Comparison of ENCODE assay signal across 21 mouse cellular contexts in the genomic region with DNA sequence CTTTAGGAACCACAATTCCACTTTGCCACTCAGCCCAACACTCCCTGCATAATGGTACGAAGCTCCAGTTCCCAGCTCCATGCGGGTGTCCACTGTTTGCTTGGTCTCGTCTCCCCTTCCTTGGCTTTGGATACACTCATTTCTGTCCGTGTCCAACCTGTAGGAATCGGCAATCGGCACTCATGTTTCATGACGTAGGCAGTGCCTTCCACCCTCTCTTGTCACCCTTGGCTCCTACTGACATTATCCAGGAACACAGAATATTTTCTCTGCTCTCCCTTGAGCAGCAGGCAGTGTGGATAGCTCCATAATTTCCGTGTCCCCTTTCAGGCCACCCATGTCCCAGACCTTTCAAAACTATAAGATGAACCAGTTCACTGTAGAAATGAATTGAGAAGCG.
DNase-seq lines count a peak whose midpoint lies in the region; ATAC-seq and TF ChIP-seq lines count a peak whose summit lies in the region.
"Had no signal": no experiment of that assay in that cellular context is flagged by ENCODE, and none has a peak within 500 bp of the region (broad histone marks: within the 10 kb centered on the region; RNA-seq: fewer than 3 reads in every experiment).

No protein-coding gene starts in this region.

- peaks cover 47% of the 10 kb centered on the region for H3K4me1 ChIP-seq in forebrain, embryonic 15.5 days
- peaks cover 21% of the 10 kb centered on the region for H3K4me1 ChIP-seq in forebrain, embryonic 12.5 days
- peaks cover 38 to 49% of the 10 kb centered on the region in 2 experiments for H3K4me1 ChIP-seq in heart, embryonic 14.5 days (ENCODE audit: control insufficient read depth in 2 of 2, insufficient read depth in 2 of 2, low read length in 2 of 2)
- H3K4me1 ChIP-seq in heart, embryonic 11.5 days (ENCODE audit: control insufficient read depth, insufficient read depth, low read length) = peaks cover 30% of the 10 kb centered on the region
- peaks cover 16% of the 10 kb centered on the region for H3K4me1 ChIP-seq in midbrain, embryonic 16.5 days (ENCODE audit: control insufficient read depth, insufficient read depth, low read length)
- peaks cover 19% of the 10 kb centered on the region; the same call in 1 of the 2 replicates for H3K4me1 ChIP-seq in midbrain, embryonic 14.5 days (ENCODE audit: control insufficient read depth, insufficient read depth, low read length)
- H3K4me1 ChIP-seq in neural tube, embryonic 15.5 days = peaks cover 27% of the 10 kb centered on the region
- no peaks in the 10 kb centered on the region for H3K4me1 ChIP-seq in lung, adult 2 months (ENCODE audit: control insufficient read depth, insufficient read depth, low read length)
- H3K4me1 ChIP-seq: stomach, embryonic 15.5 days had no signal

- peak overlapping the region; percentile 60; the same call in 1 of the 2 replicates for H3K27ac ChIP-seq in forebrain, embryonic 15.5 days (replicated peaks)
- H3K27ac ChIP-seq in forebrain, embryonic 12.5 days = no peak overlapping the region
- H3K27ac ChIP-seq in heart, embryonic 14.5 days (replicated peaks in 1 of 2; ENCODE audit: control insufficient read depth in 1 of 2, insufficient read depth in 1 of 2, low read depth in 2 of 2, low read length in 2 of 2) = peak overlapping the region; percentile 57 to 87; a peak in 3 of 4 replicates
- no peak overlapping the region for H3K27ac ChIP-seq in heart, embryonic 11.5 days (ENCODE audit: low read depth, low read length)
- H3K27ac ChIP-seq in midbrain, embryonic 16.5 days (ENCODE audit: low read length) = peak overlapping the region; percentile 75; the same call in 1 of the 2 replicates
- H3K27ac ChIP-seq in midbrain, embryonic 14.5 days (replicated peaks; ENCODE audit: low read depth, low read length) = no peak overlapping the region
- peak overlapping the region; percentile 58; the same call in 1 of the 2 replicates for H3K27ac ChIP-seq in neural tube, embryonic 15.5 days (replicated peaks)
- H3K27ac ChIP-seq: stomach, embryonic 15.5 days had no signal

- no peaks in the 10 kb centered on the region for H3K27me3 ChIP-seq in forebrain, embryonic 15.5 days
- no peaks in the 10 kb centered on the region for H3K27me3 ChIP-seq in forebrain, embryonic 12.5 days
- H3K27me3 ChIP-seq in heart, embryonic 14.5 days (ENCODE audit: control insufficient read depth, insufficient read depth, low read length) = no peaks in the 10 kb centered on the region
- no peaks in the 10 kb centered on the region for H3K27me3 ChIP-seq in heart, embryonic 11.5 days (ENCODE audit: control insufficient read depth, insufficient read depth, low read length)
- H3K27me3 ChIP-seq in midbrain, embryonic 16.5 days (ENCODE audit: control insufficient read depth, insufficient read depth, low read depth, low read length) = no peaks in the 10 kb centered on the region
- no peaks in the 10 kb centered on the region for H3K27me3 ChIP-seq in midbrain, embryonic 14.5 days (ENCODE audit: control insufficient read depth, insufficient read depth, low read length)
- no peaks in the 10 kb centered on the region for H3K27me3 ChIP-seq in neural tube, embryonic 15.5 days (replicated peaks)
- H3K27me3 ChIP-seq: Patski; stomach, embryonic 15.5 days had no signal

- DNase-seq in midbrain, embryonic 14.5 days = no peak
- DNase-seq in lung, adult 2 months = no peak
- DNase-seq: adrenal gland, postnatal 14 days; cerebellum, adult 9-11 months; kidney, adult 8-10 months; kidney, postnatal 14 days; left cerebral cortex, postnatal 4 days; liver; lung, postnatal 10 days; retina, postnatal 1 day; thymus, adult 2 months had no signal

- no peak for ATAC-seq in forebrain, embryonic 15.5 days (replicated peaks)
- no peak for ATAC-seq in forebrain, embryonic 12.5 days (ENCODE audit: low FRiP score)
- ATAC-seq in heart, embryonic 14.5 days (ENCODE audit: insufficient number of reproducible peaks, insufficient read depth, low FRiP score, low read depth) = no peak
- no peak for ATAC-seq in heart, embryonic 11.5 days (replicated peaks; ENCODE audit: insufficient number of reproducible peaks, low FRiP score, low TSS enrichment)
- ATAC-seq in midbrain, embryonic 16.5 days = no peak
- no peak for ATAC-seq in midbrain, embryonic 14.5 days (ENCODE audit: low FRiP score, low TSS enrichment)
- ATAC-seq in neural tube, embryonic 15.5 days (ENCODE audit: low FRiP score) = no peak
- ATAC-seq: CD4-positive, CD25-positive, alpha-beta regulatory T cell, adult 4 months; Patski had no signal

- TF ChIP-seq POLR2A in lung, adult 2 months (IDR thresholded peaks at IDR 0.05; ENCODE audit: borderline replicate concordance, extremely low read depth, low read depth, low read length) = no peak

- no peak overlapping the region for H3K9ac ChIP-seq in forebrain, embryonic 15.5 days (replicated peaks)
- no peak overlapping the region for H3K9ac ChIP-seq in forebrain, embryonic 12.5 days
- H3K9ac ChIP-seq in heart, embryonic 14.5 days (ENCODE audit: low read length) = no peak overlapping the region
- H3K9ac ChIP-seq in heart, embryonic 11.5 days (ENCODE audit: low read depth, low read length) = no peak overlapping the region
- H3K9ac ChIP-seq in midbrain, embryonic 16.5 days (ENCODE audit: low read depth, low read length) = no peak overlapping the region
- H3K9ac ChIP-seq in midbrain, embryonic 14.5 days (replicated peaks; ENCODE audit: low read length) = no peak overlapping the region
- no peak overlapping the region for H3K9ac ChIP-seq in neural tube, embryonic 15.5 days (replicated peaks)
- H3K9ac ChIP-seq: stomach, embryonic 15.5 days had no signal

- no peak for TF ChIP-seq CTCF in lung, adult 2 months (IDR thresholded peaks at IDR 0.05; ENCODE audit: insufficient read depth, low read length)

- WGBS in forebrain, embryonic 15.5 days = 57% methylated on average over 9 of the region's 9 CpGs
- 67% methylated on average over 9 of the region's 9 CpGs for WGBS in forebrain, embryonic 12.5 days
- WGBS in heart, embryonic 14.5 days = 39% methylated on average over 9 of the region's 9 CpGs
- 54% methylated on average over 9 of the region's 9 CpGs for WGBS in heart, embryonic 11.5 days (ENCODE audit: insufficient replicate concordance)
- 60% methylated on average over 9 of the region's 9 CpGs for WGBS in midbrain, embryonic 16.5 days
- WGBS in midbrain, embryonic 14.5 days = 60% methylated on average over 9 of the region's 9 CpGs
- WGBS in neural tube, embryonic 15.5 days = 63% methylated on average over 9 of the region's 9 CpGs
- WGBS in lung, adult 2 months = 89% methylated on average over 9 of the region's 9 CpGs

- H3K9me3 ChIP-seq in forebrain, embryonic 15.5 days = no peaks in the 10 kb centered on the region
- H3K9me3 ChIP-seq in forebrain, embryonic 12.5 days = no peaks in the 10 kb centered on the region
- no peaks in the 10 kb centered on the region for H3K9me3 ChIP-seq in heart, embryonic 14.5 days (ENCODE audit: control insufficient read depth, low read length)
- no peaks in the 10 kb centered on the region for H3K9me3 ChIP-seq in heart, embryonic 11.5 days (replicated peaks; ENCODE audit: control insufficient read depth, low read length)
- no peaks in the 10 kb centered on the region for H3K9me3 ChIP-seq in midbrain, embryonic 16.5 days (replicated peaks; ENCODE audit: control insufficient read depth, low read length, poor library complexity, severe bottlenecking)
- no peaks in the 10 kb centered on the region for H3K9me3 ChIP-seq in midbrain, embryonic 14.5 days (ENCODE audit: control insufficient read depth, low read length)
- no peaks in the 10 kb centered on the region for H3K9me3 ChIP-seq in neural tube, embryonic 15.5 days (replicated peaks)
- H3K9me3 ChIP-seq: stomach, embryonic 15.5 days had no signal

- no peaks in the 10 kb centered on the region for H3K36me3 ChIP-seq in forebrain, embryonic 15.5 days
- no peaks in the 10 kb centered on the region for H3K36me3 ChIP-seq in forebrain, embryonic 12.5 days (replicated peaks)
- H3K36me3 ChIP-seq in heart, embryonic 14.5 days (ENCODE audit: control insufficient read depth, insufficient read depth, low read length) = no peaks in the 10 kb centered on the region
- H3K36me3 ChIP-seq in heart, embryonic 11.5 days (ENCODE audit: control insufficient read depth, insufficient read depth, low read length) = no peaks in the 10 kb centered on the region
- no peaks in the 10 kb centered on the region for H3K36me3 ChIP-seq in midbrain, embryonic 16.5 days (ENCODE audit: control insufficient read depth, insufficient read depth, low read length)
- H3K36me3 ChIP-seq in midbrain, embryonic 14.5 days (ENCODE audit: control insufficient read depth, insufficient read depth, low read length) = no peaks in the 10 kb centered on the region
- no peaks in the 10 kb centered on the region for H3K36me3 ChIP-seq in neural tube, embryonic 15.5 days
- H3K36me3 ChIP-seq: stomach, embryonic 15.5 days had no signal

- no peak overlapping the region for H3K4me3 ChIP-seq in forebrain, embryonic 15.5 days
- H3K4me3 ChIP-seq in forebrain, embryonic 12.5 days (replicated peaks) = no peak overlapping the region
- no peak overlapping the region for H3K4me3 ChIP-seq in heart, embryonic 14.5 days (ENCODE audit: control insufficient read depth in 1 of 2, insufficient read depth in 1 of 2, low read depth in 1 of 2, low read length in 2 of 2)
- H3K4me3 ChIP-seq in heart, embryonic 11.5 days (ENCODE audit: low read depth, low read length) = no peak overlapping the region
- H3K4me3 ChIP-seq in midbrain, embryonic 16.5 days (ENCODE audit: low read depth, low read length) = no peak overlapping the region
- no peak overlapping the region for H3K4me3 ChIP-seq in midbrain, embryonic 14.5 days (replicated peaks; ENCODE audit: low read depth, low read length)
- no peak overlapping the region for H3K4me3 ChIP-seq in neural tube, embryonic 15.5 days (replicated peaks)
- no peak overlapping the region for H3K4me3 ChIP-seq in lung, adult 2 months (replicated peaks; ENCODE audit: extremely low read depth, low read depth, low read length)
- H3K4me3 ChIP-seq: layer of hippocampus, adult 2 months; stomach, embryonic 15.5 days had no signal

- H3K4me2 ChIP-seq in forebrain, embryonic 15.5 days (replicated peaks) = no peak overlapping the region
- no peak overlapping the region for H3K4me2 ChIP-seq in forebrain, embryonic 12.5 days
- H3K4me2 ChIP-seq in heart, embryonic 14.5 days (ENCODE audit: low read length) = peak overlapping the region; percentile 9; the same call in 1 of the 2 replicates
- H3K4me2 ChIP-seq in heart, embryonic 11.5 days = no peak overlapping the region
- no peak overlapping the region for H3K4me2 ChIP-seq in midbrain, embryonic 16.5 days (ENCODE audit: low read length)
- H3K4me2 ChIP-seq in midbrain, embryonic 14.5 days (ENCODE audit: low read length) = no peak overlapping the region
- H3K4me2 ChIP-seq in neural tube, embryonic 15.5 days = no peak overlapping the region
- H3K4me2 ChIP-seq: stomach, embryonic 15.5 days had no signal

Comparison
In these comparisons a context has a peak if more than half of its experiments do, and no peak if none do; other contexts are left out.
1. H3K27ac ChIP-seq: peak in forebrain, embryonic 15.5 days (single experiment), heart, embryonic 14.5 days (2 of 2), midbrain, embryonic 16.5 days (single experiment) and neural tube, embryonic 15.5 days (single experiment); none in forebrain, embryonic 12.5 days (single experiment), heart, embryonic 11.5 days (single experiment) and midbrain, embryonic 14.5 days (single experiment).